Mouse (Mus musculus) layer of hippocampus, adult 8-10 months (tissue): ENCODE results near the gene Gatad2b. TPM values are rescaled to one million over a fixed set of nuclear protein-coding genes. Genes with fewer than 3 reads are reported as not detected.

Experiments used
- DNase-seq, 2 experiments: peaks; one replicate each; pipeline ENCODE4 v3.0.0; 2022; ENCODE audit warnings: low spot score in 2 of 2
- total RNA-seq, 4 experiments: library from RNA; stranded (reverse); gene quantifications; 2 replicates each; pipeline ENCODE4 v1.2.4; 2022

Gene Gatad2b
- total RNA-seq, 4 experiments from 2014 or later = 100 to 109 (median 104) TPM

DNA sequence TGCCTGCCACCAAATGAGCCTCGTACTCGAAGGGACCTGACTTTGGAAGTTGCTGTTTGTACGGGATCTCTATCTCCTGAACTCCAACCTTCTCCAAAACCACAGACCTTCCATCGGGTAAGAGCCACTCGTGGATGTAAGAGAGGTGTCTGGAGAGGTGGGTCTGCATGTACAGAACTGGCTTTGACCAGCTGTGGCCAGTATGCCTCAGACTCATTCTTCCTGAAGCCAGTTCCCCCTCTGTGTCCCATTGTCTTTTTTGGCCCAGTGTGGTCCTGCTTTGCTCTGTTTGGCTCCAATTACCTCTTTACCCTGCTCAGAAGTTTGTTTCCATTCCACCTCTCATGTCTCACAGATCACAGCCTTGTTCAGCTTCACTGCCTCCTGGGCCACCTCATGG lies 85.5 kb downstream of the Gatad2b start:
- DNase-seq = no peak

DNA sequence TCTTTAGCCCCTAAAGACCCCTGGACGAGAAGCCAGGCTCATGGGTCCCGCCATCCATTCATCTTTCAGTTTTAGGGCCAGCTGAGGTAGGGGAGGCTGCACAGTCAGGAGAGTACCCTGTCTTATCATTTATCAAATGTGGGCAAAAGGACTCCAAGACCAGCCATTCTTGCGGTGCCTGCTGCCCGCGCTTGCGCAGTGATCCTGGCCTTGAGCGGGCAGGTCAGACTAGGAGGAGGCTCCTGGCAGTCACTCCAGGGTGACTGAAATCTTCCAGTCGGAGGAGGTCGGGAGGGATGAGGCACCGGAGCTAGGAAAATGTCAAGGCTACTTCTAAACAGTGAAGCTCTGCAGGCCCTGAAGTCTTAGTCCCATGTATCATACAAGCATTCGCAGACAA lies 88.7 kb downstream of the Gatad2b start:
- no peak for DNase-seq

- DNase-seq = peak; percentile 49 to 58
Measured at GRCm38 (mm10) chr3:90383690-90384089, 90.7 kb downstream of the Gatad2b start.

DNA sequence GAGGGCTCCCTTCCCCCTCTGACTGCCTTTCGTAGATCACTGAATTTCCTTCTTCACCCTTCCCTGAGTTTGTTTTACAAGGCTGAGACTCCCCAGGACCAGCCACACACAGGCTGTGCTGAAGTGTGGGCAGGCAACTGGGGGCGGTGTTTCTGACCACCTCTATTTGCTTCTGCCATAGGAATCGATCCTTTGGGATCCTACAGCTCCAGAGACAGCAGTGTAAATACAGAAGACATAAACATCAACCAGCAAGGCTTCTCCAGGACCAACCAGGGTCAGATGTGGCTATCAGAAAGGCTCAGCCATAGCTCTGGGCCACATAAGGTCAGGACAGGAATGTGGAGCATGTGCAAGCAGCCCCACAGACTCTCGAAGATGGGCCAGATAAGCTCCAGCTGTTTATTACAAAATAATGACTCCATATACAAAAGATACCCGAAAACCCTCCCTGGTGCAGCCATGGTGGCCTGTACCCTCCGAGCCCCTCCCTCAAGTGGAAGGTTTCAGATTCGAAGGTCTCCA lies 91.9 kb downstream of the Gatad2b start:
- no peak for DNase-seq

GRCm38 (mm10) chr3:90386817-90387216 lies 93.8 kb downstream of the Gatad2b start:
- DNase-seq = no peak

- peak; percentile 48 to 55 for DNase-seq
Measured at GRCm38 (mm10) chr3:90387483-90387882, 94.5 kb downstream of the Gatad2b start.

- no peak for DNase-seq
Measured at GRCm38 (mm10) chr3:90388192-90388591, 95.2 kb downstream of the Gatad2b start.

DNA sequence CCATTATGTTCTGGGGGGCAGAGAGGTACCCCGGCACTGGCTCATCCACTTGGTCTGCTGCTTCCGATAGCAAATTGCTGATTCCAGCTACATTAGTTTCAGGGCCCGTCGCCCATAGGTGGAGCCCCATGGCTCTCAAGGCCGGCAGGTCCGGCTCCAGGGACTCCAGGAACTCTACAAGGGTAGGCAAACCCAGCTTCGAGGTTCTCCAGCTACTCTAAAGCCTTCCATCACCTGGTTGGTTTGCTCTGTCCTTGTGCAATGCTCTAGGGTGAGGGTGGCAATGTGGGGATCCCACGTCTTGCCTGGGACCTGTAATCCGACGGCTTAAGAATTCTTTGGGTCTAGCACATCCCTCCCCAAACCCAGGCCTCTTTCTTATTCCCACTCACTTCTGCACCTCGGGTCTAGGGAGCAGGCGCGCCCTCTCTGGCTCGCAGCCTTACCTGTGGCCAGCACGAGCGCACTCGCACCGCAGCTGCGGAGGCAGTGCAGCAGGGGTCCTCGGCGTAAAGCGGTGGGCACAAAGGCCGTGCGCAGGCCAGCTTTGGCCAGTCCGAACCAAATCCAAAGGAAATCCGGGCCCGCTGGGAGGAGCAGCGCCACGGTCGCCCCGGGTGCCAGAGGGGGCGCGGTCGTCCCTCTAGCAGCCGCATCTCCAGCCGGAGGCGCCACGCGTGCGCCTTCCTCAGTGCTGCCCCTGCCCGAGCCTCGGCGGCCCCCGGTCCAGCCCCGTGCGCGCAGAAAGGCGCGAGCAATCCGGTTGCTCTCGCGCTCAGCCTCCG lies 95.9 kb downstream of the Gatad2b start:
- DNase-seq = no peak

DNA sequence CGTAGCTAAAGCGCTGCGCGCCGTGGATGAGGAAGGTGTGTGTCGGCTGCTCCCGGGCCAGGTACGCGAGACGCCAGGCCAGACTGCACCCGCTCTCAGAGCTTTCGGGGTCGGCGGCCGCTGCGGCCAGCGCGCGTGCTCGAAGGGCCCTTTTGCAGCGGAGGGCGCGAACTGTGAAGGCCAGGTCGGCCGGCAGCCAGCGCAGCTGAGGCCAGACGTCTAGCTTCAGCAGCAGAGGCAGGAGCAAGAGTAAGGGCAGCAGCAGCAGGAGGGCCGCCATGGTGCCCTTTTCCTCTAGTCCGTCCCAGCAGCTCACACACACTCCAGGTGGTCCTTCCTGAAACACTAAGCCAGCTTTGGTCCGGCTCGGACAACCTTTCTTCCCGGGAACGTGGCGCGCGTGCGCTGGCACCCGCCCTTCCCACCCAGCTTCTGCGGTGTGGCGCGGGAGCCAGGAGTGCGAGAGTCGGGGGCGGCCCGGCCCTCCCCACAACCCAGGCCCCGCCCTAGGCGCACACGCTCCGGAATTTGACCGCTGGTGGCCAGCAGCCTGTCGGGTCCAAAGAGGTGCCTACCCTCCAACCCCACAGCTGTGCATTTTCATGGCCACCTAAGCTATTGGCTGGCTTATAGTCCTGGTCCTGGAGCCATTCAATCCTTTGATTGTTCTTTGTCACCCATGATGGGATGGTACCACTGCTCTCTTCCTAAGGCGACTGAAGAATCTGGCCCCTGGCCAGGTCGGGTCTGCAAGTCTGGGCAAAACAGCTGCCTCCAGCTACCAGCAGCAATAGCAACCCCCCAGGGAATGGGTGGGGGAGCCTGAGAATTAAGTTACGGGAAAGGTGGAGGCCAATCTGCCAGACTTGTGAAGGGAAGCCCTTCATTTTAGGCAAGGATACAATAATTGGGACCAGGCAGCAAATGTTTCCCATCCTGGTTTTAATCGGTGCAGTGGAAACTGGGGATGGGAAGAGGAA lies 96.8 kb downstream of the Gatad2b start, which contains the start of gene Slc27a3:
Gene Slc27a3 (minus strand): TSS at position 428 of the 980 bp plus-strand sequence.
- DNase-seq = peak in 1 of 2 experiments; percentile 30

GRCm38 (mm10) chr3:90391004-90391403 lies 98.0 kb downstream of the Gatad2b start:
- DNase-seq = no peak

GRCm38 (mm10) chr3:90391941-90392340 lies 99.0 kb downstream of the Gatad2b start:
- no peak for DNase-seq

DNA sequence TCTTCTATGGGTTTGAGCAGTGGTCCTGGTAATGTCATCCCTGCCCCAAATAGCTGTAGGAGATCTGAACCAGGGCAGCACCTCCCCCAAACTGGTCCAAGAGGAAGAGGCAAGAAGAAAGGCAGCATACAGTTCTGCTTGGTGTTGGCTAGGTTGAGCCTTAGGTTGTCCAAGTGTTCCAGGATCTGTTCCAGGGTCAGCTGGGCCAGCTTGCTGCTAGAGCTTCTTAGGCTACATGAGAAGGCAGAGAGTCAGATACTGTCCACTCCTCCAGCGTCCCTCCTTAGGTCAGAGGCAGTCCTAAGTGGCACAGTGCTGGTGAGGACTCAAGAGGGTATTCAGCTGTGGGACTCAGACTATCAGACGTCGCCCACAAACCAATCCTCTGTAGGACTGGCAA lies 99.7 kb downstream of the Gatad2b start:
- DNase-seq = no peak

GRCm38 (mm10) chr3:90395629-90396028 lies 102.7 kb downstream of the Gatad2b start:
- no peak for DNase-seq

GRCm38 (mm10) chr3:90400993-90401392 lies 108.0 kb downstream of the Gatad2b start:
- no peak for DNase-seq

DNA sequence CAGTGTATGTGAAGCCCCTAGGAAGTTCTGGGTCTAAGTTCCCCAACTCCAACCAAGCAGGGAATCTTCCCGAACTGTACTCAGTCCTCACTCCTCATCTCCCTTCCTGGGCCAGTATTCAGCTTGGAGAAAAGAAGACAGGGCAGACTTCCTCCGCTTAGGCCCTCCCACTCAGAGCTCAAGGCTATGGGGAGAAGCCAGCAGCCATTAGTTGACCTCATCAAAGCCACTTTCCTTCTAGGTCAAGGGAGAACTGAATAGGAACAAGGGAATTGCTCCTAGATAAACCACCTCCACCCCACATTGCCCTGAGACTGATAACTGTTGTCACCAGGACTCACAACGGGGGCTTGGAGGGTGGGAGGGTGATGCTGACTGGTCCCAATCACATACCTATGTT lies 111.1 kb downstream of the Gatad2b start:
- no peak for DNase-seq

DNA sequence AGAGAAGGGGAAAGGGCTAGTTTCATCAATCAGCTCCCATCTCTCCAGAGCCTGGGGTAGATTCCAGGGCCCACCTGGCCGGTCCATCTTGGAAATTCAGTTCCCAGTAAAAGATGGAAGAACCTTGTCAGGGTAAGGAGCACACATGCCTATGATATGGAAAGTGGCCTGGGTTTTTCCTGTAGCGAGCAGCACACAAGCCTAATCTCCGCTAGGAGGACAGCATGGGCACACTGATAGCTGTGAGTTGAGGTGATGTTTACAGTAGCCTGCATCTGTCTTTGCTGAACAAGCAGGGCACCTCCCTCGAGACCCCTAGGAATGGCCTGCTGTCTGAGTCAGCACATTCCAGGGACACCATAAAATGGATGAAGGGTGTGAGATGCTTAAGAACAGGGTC lies 111.6 kb downstream of the Gatad2b start:
- no peak for DNase-seq

GRCm38 (mm10) chr3:90406414-90406813 lies 113.4 kb downstream of the Gatad2b start:
- DNase-seq = no peak

DNA sequence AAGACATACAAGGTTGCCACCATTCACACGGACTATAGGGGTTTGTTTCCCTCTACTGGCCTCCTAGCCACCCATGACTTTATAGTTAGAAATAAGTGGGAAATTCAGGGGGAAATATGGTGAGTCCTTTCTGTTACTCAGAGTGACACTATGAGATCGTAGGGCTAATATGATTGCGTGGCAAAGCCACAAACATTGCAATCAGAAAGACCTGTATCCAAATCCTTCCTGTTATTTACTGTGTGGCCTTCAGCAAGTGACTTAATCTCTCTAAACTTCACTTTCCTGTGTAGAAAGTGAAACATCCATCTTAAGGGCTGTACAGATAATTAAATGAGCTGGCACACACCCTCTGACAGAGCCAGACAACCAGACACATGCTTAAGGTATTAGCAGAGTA lies 115.7 kb downstream of the Gatad2b start:
- DNase-seq = no peak

GRCm38 (mm10) chr3:90412312-90413010 lies 119.5 kb downstream of the Gatad2b start:
- peak in 1 of 2 experiments; percentile 67 for DNase-seq

GRCm38 (mm10) chr3:90413011-90413396 lies 120.0 kb downstream of the Gatad2b start:
- DNase-seq = no peak
